Mouse (Mus musculus): ENCODE measurements at regions not wholly inside any gene's neighbourhood (a gene's known extent, or its start where the extent isn't known, plus 50 kb on each side); places are given as distances from the start of the nearest gene placed in this dataset.

GRCm38 (mm10) chr1:92724135-92724534, 75.5 kb upstream of the Otos start:
- no peak for TF ChIP-seq TAL1 (IDR thresholded peaks at IDR 0.05; ENCODE audit: low read length)
- no peak for TF ChIP-seq GATA1 (IDR thresholded peaks at IDR 0.05; ENCODE audit: low read length)
